Mouse (Mus musculus) cerebellum, adult 9-11 months (tissue): Measurements from ENCODE around the gene Qsox2.

ENCODE experiments used
- DNase-seq: peaks from one replicate; pipeline ENCODE4 v3.0.0; 2022

The Qsox2 gene

DNA sequence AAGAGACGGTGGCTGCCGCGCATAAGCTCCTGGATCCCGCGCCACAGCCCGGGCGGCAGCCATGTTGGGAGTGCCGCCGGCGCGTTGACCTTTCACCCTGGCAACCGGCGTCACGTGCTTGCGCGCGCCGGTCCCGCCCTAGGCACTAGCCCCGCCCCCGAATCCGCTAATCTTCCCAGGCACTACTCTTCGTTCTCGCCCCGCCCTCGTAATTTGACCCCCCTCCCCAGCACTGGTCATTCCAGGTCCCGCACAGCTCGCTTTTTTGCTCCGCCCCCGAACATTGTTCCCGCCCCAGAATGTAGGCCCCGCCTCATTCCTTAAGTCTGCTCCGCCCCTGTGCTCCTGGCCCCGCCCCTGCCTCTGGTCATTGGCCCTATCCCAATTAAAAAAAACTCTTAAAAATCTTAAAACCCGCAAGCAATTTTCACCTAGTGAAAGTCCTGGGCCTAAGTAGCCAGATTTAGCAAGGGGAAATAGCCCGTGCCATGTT is at the start of gene Qsox2:
Gene Qsox2, minus strand, starts transcription at position 236 of the 493 bp plus-strand sequence.
- peak; percentile 90 for DNase-seq

DNA sequence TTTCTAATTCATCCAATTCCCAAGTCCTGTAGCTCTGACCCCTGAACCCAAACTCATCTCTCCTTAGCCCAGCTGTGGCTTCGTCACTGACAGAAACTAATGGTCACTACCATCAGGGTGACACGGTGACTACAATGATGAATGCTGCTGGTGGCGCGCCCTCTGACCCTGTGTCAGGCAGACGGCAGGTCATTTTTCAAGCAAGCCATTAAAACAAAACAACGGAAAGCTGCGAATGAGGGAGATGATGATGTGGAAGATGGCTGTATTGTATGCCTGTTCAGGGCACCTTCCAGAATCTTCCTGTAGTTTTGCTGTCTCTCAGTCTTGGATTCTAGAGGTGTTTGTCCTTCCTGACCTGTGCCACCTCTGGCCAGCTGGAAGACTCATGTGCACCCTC is 49.1 kb upstream of the Qsox2 start:
- DNase-seq = no peak

DNA sequence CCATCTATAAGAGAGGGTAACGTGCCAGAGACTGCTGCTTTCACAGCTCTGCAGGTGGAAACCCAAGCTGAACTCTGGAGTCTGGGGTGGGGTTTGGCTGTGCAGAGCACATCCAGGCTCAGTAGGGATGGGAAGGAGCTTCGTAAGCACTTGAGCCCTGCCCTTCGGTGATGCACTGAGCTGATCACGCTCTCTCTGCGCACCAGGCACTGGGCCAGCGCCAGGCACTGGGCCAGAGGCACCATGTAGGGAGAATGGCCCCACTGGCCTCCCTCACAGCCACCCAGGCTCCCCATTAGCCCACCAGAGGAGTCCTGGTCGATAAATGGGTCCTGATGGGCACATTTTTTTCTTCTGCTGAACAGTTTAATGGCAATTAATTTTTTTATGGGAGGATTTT is 48.5 kb upstream of the Qsox2 start:
- no peak for DNase-seq

DNA sequence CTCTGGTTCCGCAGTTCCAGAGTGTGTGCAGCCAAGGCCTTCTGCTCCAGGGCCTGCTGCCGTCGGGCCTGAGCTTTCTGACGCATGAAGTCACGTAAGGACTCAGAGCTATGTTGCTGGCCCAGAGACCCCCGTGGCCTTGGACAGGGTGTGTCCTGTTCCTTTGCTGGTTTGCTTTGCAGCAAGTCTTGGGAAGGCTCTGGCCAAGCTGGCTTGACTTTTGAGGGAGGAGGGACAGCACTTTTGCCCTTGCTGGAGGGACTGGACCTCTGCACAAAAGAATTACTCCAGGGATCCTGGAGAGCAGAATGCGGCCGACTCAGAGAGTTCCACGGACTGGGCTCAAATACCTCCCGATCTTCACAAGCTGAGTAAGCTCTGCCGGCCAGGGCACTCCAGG is 43.3 kb upstream of the Qsox2 start:
- DNase-seq = no peak

DNA sequence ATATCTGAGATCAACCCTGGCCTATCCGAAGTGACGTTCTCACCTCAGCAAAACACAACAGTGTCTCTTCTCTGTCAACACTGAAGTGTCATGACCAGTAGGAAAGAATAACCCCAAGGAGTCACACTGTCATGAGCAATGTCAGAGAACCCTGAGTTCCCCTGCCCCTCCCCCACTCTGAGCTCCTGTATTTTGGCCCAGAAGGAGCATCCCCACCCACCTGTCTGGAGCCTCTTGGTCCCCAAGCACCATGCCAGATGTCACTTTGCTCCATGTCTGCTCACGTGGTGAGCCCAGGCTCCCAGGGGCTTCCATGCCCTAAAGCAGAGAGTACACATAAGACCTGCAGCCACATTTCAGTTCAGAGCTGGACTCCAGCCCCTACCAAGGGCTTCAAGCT is 42.4 kb upstream of the Qsox2 start:
- no peak for DNase-seq

DNA sequence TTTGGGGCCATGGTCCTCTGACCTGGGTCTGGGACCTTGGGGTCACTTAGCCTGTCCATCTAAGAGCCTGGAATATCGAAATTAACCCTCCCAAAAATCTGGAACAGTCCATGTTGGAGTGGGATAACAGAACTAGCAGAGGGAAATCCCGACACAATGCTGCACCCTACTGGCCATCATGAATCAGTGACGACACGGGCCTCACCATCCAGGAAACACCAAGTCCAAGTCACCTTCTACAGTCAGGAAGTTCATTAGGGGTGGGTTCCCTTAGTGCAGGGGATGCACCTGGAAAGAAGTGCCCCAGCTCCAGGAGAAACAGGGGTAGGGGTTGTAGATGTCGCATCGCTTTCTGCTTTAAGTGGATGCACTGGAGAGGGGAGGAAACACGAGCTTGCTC is 36.3 kb upstream of the Qsox2 start:
- DNase-seq = peak; percentile 65

DNA sequence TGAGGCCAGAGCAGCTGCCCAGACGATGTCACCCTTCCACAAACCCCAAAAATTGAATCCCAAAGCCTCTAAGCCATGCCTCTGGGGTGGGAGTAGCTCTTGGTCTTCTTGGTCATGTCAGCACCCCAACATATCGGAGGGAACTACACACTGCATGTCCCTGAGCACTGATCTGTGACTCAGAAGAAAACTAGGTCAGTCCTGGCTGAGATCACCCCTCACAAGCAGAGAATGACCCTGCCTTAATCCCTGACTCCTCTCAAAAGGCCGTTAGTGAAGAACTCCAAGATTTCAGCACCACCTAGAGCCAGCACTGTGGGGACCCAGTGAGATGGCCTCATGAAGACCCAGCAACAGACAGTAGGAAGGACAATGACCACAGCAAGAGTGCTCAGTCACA is 30.9 kb upstream of the Qsox2 start:
- DNase-seq = no peak

DNA sequence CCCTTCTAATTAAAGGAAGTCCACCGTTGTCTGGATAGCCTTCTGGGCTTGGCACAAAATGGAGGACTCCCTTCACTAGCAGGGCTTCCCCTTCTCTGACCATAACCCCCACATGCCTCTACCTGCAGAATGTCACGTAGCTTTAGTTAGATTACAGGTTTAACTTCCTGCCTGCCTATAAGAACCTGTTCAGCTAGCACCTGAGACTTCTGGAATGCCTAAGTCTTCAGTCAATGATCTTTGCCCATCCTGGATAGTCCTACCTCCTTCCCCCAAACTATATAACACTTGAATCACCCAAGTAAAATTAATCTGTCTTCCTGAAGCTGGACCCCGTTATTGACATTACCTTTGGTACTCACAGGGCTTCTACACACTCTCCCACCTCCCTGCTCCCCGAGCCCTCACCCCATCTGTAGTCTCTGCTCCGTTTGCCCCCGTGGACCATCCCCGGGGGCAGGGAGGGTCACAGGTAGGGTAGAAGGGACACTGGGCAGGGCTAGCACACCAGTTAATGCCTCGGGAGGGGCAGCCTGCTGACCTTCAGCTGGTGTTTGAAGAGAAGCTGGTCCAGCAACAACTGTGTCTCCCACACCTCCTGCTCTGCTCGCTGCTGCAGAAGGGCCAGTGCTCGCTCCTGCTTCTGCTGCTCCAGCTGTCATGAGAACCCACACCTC is 28.9 kb upstream of the Qsox2 start:
- DNase-seq = no peak

DNA sequence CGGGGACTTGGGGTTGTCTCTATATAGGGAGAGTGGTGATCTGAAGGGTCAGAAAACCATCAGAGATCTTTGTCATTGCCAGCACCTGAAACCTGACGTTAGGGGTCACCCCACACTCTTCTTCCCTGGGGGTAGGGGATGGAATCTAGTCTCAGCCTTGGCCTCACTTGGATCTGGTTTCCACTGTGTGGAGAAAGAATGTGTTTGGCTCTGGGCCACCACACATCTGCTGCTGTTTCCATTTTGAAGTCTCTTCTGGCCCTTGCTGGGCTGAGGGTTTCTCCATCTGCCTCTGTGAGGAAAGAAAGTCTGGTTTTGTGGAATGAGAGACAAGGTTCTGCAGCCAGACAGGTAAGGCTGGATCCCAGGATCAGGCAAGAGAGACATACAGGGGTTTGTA is 27.8 kb upstream of the Qsox2 start:
- no peak for DNase-seq

DNA sequence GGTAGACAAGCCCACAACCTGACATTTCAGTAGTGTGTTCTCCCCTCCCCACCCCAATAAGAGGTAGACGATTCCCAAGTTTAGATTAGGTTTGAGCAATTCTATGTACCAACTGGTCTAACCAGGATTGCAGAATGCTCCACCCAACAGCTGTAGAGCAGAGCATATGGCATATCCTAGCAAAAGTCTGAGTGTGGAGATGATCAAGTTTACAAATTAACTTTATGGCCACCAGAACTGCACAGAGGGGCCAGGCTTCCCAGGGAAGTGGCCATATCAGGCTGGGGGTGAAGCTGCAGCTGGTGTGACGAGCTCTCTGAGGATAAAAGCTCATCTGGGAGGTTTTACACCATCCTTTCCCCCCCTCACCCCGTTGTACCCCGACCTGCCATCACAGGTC is 27.3 kb upstream of the Qsox2 start:
- DNase-seq = no peak

DNA sequence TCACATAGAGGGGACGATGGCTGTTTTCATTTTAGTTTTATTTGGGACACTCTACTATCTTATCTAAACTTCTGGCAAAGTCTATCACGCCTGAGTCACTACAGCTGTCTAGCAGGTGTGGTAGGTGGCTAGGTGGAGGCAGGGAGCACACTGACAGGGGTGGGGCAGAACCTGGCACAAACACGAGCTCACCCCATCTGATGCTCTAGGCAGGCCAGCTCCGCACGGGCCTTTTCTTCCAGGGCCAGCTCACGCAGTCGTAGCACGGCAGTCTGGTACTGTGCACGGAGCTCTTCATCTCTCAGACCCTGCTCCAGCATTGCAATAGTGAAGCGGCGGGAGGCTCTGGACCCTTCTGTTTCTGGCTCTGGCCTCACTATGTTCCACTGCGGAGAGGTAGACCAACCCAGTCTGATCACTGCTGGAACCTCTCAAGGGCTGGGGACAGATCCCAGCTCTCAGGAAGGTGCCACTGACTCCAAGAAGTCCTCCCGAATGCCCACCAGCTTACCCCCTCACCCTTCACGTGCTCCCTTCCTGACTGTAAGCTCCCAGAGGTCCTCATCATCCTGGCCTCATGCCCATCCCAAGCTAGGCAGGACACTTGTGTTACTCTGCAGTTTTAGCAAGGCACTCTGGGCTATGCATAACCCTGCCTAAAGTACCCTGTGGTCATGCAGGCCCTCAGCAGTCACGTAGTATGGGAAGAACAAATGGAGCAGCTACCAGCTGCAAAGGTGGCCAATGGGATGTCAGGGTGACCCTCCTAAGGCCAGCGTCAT is 20.2 kb upstream of the Qsox2 start:
- no peak for DNase-seq

DNA sequence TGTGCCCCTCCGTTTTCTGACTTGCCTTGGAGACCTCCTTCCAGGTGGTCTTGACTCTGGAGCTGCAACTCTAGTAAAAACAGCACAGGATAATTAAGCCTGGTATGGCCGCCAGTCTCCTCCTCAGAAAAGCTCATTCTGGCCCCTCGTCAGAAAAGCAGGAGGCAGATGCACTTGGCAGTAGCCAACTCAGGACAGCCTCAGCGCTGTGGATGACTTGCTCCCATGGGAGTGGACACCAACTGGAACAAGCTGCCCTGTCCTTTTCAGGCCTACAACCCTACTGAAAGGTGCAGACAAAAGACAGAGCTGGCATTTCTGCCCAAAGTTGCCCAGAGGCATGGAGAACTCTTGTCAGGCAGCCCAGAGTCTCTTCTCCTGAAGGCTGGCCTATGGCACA is 17.5 kb upstream of the Qsox2 start:
- DNase-seq = no peak

DNA sequence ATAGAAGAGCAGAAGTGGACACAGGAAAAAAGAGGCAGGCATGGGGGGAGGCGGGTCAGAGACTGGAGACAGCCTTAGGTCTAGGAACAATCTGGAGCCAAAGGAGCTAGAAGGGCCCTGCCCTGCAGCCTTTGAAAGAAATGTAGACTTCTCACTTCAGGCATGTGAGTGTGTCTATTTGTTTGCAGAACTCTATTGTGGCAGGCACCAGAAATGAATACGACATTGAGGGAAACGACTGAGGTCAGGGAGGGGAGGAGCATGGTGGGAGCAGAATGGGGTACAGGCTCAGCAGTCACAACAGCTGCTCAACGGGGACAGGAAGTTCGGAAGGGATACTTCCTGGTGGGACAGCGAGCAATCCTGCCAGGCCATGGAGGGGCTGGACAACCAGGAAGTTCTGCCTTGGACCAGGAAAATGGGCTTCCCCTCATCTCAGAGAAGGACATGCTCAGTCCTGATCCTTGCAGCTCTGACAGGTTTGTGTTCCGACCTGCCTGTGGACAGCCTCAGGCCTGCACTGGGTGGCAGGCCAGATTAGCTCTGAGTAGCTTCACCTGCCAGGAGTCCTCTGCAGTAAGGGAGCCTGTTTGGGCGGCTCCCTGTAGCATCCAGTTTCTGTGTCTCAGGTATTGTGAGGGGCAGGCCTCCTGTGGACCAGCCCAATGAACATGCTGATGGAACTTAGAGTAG is 15.3 kb upstream of the Qsox2 start:
- no peak for DNase-seq

DNA sequence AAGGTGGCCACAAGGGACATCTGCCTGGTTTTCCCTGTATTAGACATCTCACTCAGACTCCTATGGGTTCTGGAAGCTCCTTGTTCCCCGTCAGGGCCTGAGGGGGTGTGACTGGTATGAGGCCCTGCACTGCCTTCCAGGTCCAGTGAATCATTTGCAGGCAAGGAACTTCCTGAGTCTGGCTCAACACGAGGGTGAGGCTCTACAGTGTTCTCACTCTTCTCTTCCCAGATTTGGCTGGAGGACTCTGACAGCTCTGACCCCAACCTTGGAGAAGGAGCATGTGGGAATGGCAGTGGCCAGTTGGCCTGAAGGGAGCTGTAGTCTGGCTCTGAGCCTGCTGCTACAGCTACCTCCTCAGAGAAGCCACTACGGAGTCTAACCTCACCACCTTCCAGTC is 10.2 kb upstream of the Qsox2 start:
- DNase-seq = no peak

DNA sequence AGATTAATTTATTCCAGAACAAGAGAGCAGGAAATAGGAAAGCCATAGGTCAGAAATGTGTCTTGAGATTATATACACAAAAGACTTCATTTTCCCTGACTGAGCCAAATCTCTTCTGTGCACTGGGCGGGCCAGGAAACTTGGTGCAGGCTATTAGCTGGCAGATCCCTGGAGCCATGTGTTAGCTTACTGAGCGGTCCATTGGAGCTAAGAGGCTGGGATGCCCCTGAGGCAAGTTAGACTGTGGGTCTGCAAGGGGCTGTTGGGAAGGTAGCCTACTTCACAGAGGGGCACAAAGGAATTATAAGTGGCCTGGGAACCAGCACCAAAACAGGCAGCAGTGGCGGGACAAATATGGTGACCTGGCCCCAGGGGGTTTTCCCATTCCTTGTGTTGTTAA is 3.5 kb upstream of the Qsox2 start:
- no peak for DNase-seq

DNA sequence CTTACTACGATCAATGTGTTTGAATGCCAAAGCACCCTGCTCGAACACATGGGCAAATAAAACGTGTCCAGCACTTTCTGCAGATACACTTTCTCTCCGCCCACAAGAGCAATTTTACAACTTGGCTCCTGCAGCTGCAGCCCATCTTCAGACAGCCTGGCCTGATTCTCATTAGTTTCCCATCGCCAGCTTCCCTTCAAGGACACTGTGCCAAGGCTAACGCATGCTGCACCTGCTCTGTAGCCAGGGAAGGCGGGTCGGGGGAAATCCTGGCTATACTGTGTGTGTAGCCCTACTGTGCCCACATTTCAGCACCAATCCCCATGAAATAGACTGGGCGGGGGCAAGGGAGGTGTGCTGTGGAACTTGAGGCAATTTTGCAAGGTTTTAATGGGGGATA is 3.0 kb upstream of the Qsox2 start:
- DNase-seq = no peak

DNA sequence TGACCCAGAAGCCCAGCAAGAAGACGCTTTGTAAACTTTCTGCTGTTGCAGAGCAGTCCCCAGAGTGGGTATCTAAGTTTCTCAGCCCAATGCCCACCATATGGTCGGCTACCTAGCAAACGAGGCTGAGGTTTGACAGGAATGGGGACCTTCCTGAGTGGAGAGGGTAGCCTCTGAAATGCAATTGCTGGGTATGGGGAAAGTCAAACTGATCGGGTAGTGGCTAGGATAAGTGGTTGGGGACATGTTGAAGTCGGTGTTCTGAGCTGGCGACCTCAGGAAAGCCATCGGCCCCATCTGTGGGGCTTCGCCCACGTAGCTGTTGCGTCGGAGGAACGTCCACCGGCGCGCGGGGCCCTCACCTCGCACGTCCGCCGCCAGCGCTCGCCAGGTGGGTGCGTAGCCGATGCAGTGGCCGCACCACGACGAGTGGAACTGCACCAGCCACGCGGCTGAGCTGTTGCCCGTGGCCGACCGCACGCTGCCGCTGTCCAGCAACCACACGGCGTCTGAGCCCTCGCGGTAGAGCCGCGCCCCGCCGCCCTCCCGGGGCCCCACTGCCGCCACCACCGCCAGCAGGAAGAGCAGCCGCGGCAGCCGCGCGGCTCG is 540 bp downstream of the Qsox2 start:
- no peak for DNase-seq

DNA sequence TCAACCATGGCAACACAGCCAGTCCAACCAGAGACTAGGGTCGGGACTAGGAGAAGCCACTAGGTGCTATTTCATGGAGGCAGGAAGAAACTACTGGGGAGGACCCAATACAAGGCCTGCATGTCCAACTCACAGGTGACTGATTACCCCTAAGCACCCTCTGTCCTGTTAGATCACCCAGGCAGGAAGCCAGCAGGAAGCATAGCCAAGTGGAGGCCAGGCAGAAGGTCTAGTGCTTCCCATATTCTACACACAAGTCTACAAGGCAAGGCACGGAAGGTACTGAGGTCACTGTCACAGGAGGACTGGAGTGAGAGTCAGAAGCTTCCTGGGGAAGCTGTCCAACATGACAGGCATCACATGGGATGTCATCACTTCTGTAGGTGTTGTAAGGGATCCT is 2.6 kb downstream of the Qsox2 start:
- DNase-seq = no peak

DNA sequence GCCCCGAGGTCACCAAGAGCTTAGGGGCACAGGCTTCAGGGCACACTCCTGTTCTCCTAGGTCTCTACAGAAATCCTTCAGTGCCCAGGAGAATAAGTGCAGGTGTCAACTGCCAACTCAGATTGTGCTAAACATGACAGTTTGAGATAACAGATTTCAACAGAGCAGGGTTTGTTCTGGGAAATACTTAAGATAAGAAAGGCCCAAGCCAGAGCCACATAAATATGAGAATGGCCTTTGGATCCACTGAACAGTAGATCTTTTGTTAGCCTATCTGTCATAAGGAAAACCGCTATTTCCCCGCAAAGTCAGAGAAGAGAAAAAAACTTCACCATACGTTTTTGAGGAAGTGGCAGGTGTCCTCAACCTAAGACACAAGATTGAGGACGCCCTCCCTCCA is 3.1 kb downstream of the Qsox2 start:
- no peak for DNase-seq

DNA sequence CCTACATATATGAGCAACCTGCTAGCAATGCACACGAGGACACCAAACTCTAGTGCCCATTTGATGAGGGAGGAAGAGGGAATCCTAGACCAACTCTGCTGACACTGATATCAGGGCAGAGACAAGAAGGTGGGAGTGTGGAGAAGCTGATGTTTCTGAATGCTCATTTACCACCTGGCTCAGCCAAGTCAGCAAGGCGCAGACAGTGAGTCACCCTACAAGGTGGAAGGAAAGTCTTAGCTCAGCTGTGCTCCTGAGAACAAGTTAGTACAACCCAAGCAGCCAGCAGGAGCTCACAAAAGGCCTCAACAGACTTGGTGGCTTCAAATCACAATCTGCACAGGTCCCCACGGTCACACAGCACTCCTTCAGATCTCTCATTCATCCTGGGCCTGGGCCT is 6.0 kb downstream of the Qsox2 start:
- DNase-seq = no peak

DNA sequence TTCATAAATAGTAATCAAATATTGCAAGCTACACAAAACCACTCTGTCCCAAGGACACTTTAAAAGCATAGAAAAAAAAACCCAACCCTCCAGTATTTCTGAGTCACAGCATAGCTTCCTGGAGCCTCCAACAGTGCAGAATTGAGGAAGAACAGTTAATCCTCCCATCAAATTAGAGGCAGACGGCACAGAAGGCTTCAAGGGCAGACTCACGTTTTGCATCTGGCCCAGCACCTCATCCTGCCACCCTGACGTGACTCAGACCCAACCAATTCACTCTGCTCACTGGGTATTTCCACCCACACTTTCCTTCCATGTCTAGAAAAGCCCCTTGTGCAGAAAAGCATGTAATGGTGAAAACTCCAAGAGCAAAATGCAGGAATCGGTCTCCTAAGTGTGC is 7.1 kb downstream of the Qsox2 start:
- no peak for DNase-seq

DNA sequence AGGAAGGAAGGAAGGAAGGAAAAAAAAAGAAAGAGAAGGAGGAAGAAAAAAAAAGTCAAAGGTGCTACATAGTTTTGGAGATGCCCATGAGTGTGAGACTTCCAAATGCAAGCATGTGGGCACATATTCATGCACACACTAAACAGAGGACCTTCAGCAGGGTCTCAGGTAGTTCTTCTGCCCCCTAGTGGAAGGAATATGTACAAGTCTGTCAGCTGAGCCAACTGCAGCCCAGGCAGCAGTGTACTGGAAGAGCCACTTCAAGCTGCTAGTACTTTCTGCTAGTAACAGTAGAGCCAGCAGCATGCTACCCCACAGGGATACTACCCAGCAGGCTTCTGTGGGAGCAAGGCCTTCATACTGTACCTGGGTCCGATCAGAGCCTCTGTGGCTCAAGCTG is 9.5 kb downstream of the Qsox2 start:
- DNase-seq = peak; percentile 73

DNA sequence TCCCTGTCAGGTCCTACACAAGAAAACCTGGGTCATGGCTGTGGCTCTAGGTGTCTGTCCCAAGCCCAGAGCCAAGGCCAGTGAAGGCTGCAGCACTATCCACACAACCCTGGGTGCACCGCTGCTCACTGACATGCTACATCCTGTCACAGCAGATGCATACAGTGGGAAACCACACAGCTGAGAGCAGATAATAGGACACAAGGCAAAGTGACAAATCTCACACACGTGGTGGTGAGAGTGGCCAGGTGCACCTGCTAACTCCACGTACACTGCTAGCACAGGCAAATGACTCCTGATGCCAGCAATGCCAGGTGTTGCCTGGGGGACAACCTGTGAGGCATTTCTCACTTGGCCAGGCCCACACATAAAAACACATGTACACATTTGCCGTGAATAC is 12.1 kb downstream of the Qsox2 start:
- DNase-seq = no peak

DNA sequence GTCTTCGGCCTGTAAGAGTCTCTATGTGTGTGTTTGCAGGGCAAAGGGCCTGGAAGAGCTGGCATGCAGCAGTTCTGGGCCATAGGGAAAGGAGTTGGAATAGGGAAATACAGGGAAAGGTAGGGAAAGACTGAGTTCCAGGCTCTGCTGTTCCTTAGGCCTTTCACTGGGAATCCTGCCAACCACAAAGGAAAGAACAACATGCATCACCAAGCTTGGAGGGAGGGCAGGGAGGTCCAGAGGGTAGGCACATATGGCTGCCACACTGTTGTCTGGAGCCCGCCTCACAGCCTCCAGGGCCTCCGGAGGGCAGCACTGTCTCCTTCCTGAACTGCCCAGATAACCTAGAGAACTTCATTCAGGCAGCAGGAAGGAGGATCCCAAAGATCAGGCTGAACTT is 13.4 kb downstream of the Qsox2 start:
- DNase-seq = peak; percentile 77
